Mouse (Mus musculus) lung, embryonic 15.5 days (tissue): ENCODE measurements at regions not wholly inside any gene's neighbourhood (a gene's known extent, or its start where the extent isn't known, plus 50 kb on each side); places are given as distances from the start of the nearest gene placed in this dataset.
"Not testable (repeated sequence)": the region's sequence is repeated elsewhere in the genome, so short reads cannot be mapped to it uniquely, and the experiment has no call there.

Experiments
- ATAC-seq: fragments of 200-750 bp; cut with Nextera tagmentation; 2 replicates; pipeline ENCODE4 v1.8.0; 2017; ENCODE audit warnings: moderate number of reproducible peaks, borderline replicate concordance; ENCODE audit not compliant: low FRiP score, low TSS enrichment; ENCODE audit errors: extremely low read depth
- H3K27ac ChIP-seq: fragments of 300-500 bp; sonication (generic); 2 replicates; pipeline ENCODE4 v1.5.1; 2015; ENCODE audit warnings: moderate library complexity, mild to moderate bottlenecking, inconsistent platforms
- H3K27me3 ChIP-seq: fragments of 300-500 bp; sonication (generic); 2 replicates; pipeline ENCODE4 v1.6.1; 2015; ENCODE audit warnings: inconsistent platforms
- H3K36me3 ChIP-seq: fragments of 300-500 bp; sonication (generic); 2 replicates; pipeline ENCODE4 v1.6.1; 2015; ENCODE audit warnings: inconsistent platforms
- H3K4me1 ChIP-seq: fragments of 300-500 bp; sonication (generic); 2 replicates; pipeline ENCODE4 v1.6.1; 2015; ENCODE audit warnings: inconsistent platforms
- H3K4me2 ChIP-seq: fragments of 300-500 bp; sonication (generic); 2 replicates; pipeline ENCODE4 v1.6.1; 2015; ENCODE audit warnings: inconsistent platforms, mild to moderate bottlenecking, moderate library complexity
- H3K4me3 ChIP-seq: fragments of 300-500 bp; sonication (generic); 2 replicates; pipeline ENCODE4 v1.5.1; 2015; ENCODE audit warnings: mild to moderate bottlenecking, inconsistent platforms
- H3K9ac ChIP-seq: fragments of 300-500 bp; sonication (generic); 2 replicates; pipeline ENCODE4 v1.6.1; 2015; ENCODE audit warnings: inconsistent platforms
- H3K9me3 ChIP-seq: fragments of 300-500 bp; sonication (generic); 2 replicates; pipeline ENCODE4 v1.6.1; 2016; ENCODE audit warnings: inconsistent platforms
- whole genome bisulfite sequencing: fragments of 180-500 bp; shearing (Covaris S2); methylation state at CpG from one replicate; pipeline ENCODE4 v1.1.7; 2015; 5-methylcytosine and 5-hydroxymethylcytosine counted together

DNA sequence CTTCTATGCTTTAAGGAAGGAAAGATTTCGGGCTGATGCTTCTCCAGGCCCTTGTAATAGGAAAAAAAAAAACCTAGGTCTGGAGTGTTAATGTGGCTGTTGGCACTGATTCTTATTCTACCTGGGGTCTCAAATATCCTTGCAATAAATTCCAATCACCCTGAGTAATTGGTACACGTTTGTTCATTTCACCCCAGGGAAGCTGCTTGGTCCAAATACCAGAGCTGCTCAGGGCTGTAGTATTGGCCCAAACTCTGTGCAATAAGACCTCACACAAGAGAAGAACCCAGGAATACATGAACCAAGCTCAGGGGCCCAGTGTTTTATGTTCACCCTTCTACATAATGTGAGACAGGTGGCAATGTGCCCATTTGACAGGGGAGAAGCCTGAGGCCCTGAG, 366.8 kb downstream of the Tox3 start:
- no peak for ATAC-seq
- Histone ChIP-seq H3K4me2 (no peak overlapping the region), H3K27ac (no peak overlapping the region), H3K4me1 (no peaks in the 10 kb centered on the region), H3K36me3 (no peaks in the 10 kb centered on the region), H3K9me3 (no peaks in the 10 kb centered on the region), H3K27me3 (no peaks in the 10 kb centered on the region), H3K4me3 (no peak overlapping the region), H3K9ac (no peak overlapping the region)
- WGBS, result 87% methylated on average over 2 of the region's 2 CpGs

DNA sequence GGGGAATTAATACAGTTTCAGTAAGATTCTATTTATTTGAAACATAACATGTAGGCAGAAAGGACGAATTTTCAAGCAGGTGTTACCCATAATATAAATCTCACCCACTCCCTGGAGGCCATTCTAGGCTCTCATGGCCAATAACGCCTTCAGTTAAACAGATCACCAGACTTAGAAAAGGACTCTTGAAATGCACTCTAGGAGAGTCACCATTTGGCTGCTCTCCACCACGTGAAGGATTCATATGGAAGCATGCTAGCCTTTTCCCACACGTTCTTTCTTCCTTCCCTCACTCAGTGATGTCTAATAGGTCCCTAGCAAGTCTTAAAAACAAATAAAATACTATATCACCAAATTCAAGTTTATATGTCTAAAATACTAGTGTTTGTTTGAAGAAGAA, 367.7 kb downstream of the Tox3 start:
- Histone ChIP-seq H3K4me2 (no peak overlapping the region), H3K4me1 (no peaks in the 10 kb centered on the region), H3K9me3 (no peaks in the 10 kb centered on the region), H3K36me3 (no peaks in the 10 kb centered on the region), H3K27ac (no peak overlapping the region), H3K4me3 (no peak overlapping the region), H3K27me3 (no peaks in the 10 kb centered on the region), H3K9ac (no peak overlapping the region)
- ATAC-seq, result no peak
- 52% methylated on average over 4 of the region's 4 CpGs for WGBS

DNA sequence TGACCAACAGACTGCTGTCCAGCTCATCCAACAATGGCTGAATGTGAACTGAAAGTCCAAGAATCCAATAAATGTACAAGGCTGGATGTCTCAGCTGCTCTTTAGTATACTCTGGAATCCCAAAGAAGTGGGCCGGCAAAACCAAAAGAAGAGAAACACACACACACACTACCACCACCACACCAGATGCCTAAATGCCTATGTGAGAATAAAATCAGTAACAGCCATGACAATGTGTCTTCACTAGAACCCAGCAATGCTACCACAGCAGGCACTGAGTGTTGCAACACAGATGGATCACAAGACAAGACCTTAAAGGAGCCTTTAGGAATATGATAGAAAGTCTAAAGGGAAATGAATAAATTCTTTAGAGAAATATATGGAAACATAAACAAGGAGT, 385.3 kb downstream of the Tox3 start:
- Histone ChIP-seq H3K4me1 (no peaks in the 10 kb centered on the region), H3K27ac (no peak overlapping the region), H3K9ac (no peak overlapping the region), H3K36me3 (no peaks in the 10 kb centered on the region), H3K27me3 (no peaks in the 10 kb centered on the region), H3K4me2 (no peak overlapping the region), H3K9me3 (no peaks in the 10 kb centered on the region), H3K4me3 (no peak overlapping the region)
- ATAC-seq, result no peak
- WGBS, result 81% methylated on average over 1 of the region's 1 CpGs

DNA sequence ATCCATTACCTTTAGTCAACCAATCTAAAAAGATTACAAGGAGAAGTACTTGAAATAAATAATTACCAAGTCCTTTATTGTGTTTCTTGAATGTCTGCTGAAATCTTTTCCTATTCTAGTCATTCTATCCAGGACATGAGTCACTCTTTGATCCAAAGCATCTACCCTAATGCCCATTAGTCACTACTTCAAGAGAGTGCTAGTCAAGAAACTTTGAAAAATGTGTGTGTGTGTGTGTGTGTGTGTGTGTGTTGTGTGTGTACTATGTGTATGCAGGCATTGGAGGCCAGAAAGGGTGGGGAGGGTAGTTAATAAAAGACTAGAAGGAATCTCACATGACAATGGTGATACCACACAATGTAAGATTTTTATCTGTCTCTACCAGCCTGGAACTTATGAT, 390.7 kb downstream of the Tox3 start:
- Histone ChIP-seq H3K4me1 (no peaks in the 10 kb centered on the region), H3K9ac (no peak overlapping the region), H3K27ac (no peak overlapping the region), H3K4me3 (no peak overlapping the region), H3K36me3 (no peaks in the 10 kb centered on the region), H3K27me3 (no peaks in the 10 kb centered on the region), H3K4me2 (no peak overlapping the region), H3K9me3 (no peaks in the 10 kb centered on the region)
- ATAC-seq, result no peak

DNA sequence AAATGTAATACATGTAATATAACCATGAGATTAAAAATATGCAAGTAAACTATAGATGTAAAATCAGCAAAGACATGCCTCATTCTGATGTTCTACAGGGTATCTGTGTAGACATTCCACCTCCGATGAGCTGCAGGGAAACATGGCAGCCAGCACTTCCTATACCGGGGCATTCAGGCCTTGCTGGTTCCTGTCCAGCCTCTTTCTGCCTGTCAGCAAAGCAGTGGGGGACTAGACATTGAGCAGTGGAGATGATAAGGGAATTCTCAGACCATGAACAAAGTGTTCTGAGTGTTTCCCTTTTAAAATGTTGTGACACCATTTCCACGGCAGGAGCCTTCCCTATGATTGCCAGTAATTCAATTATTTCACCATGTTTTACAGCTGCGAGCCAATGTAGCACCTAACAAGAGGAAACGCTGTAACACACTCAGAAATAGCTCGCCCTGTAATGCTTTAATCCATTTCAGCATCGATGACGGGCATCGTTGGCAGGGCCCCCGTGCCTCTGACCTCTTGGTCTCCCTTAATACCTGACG, 391.6 kb downstream of the Tox3 start:
- no peak overlapping the region for H3K4me2 ChIP-seq
- H3K4me3 ChIP-seq, result no peak overlapping the region
- 81% methylated on average over 11 of the region's 11 CpGs for WGBS
- H3K27ac ChIP-seq, result no peak overlapping the region
- no peak overlapping the region for H3K9ac ChIP-seq
- no peak for ATAC-seq
- H3K27me3 ChIP-seq, result no peaks in the 10 kb centered on the region
- no peaks in the 10 kb centered on the region for H3K9me3 ChIP-seq
- no peaks in the 10 kb centered on the region for H3K4me1 ChIP-seq
- H3K36me3 ChIP-seq, result no peaks in the 10 kb centered on the region

DNA sequence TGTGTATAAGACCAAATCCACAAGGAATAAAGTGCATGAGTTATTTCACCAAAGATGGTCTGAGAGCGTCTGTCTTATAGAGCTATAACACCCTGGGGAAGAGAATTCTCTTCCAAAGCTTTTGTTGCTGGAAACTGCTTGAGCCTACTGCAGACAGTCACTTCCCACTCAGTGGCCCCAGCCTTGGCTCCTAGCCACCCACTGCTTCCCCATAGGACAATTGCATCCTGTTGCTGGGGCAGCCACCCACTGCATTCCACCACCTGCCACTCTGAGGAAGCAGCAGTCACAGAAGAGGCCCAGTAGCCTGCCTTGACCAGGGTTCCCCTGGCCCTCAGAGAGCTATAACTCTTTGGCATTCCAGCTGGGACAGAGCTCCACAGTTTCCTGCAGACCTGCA, 409.3 kb downstream of the Tox3 start:
- H3K4me2 ChIP-seq, result no peak overlapping the region
- no peaks in the 10 kb centered on the region for H3K27me3 ChIP-seq
- no peak overlapping the region for H3K27ac ChIP-seq
- no peaks in the 10 kb centered on the region for H3K4me1 ChIP-seq
- H3K36me3 ChIP-seq, result no peaks in the 10 kb centered on the region
- no peaks in the 10 kb centered on the region for H3K9me3 ChIP-seq
- 84% methylated on average over 1 of the region's 1 CpGs for WGBS
- H3K9ac ChIP-seq, result no peak overlapping the region
- ATAC-seq, result no peak
- H3K4me3 ChIP-seq, result no peak overlapping the region

DNA sequence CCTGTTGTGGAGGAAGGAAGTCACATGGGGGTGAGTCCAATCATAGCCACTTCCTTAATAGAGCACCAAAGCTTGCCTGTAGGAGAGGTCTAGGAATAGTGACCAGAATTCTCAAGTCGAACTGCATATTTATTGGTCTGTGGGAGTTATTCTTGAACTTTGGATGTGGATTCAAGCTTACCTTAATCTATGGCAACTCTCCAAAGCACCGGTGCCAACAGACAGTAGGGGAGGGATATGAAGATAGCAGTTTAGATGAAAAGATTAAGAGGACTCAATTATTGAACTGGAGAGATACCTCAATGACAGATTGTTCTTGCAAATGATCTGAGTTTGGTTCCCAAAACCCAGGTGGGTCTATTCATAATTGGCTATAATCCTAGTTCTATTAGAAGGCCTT, 413.6 kb downstream of the Tox3 start:
- Histone ChIP-seq H3K4me3 (no peak overlapping the region), H3K9me3 (no peaks in the 10 kb centered on the region), H3K9ac (no peak overlapping the region), H3K27ac (no peak overlapping the region), H3K4me2 (no peak overlapping the region), H3K4me1 (no peaks in the 10 kb centered on the region), H3K27me3 (no peaks in the 10 kb centered on the region), H3K36me3 (no peaks in the 10 kb centered on the region)
- ATAC-seq, result no peak
- WGBS, result 85% methylated on average over 2 of the region's 2 CpGs

DNA sequence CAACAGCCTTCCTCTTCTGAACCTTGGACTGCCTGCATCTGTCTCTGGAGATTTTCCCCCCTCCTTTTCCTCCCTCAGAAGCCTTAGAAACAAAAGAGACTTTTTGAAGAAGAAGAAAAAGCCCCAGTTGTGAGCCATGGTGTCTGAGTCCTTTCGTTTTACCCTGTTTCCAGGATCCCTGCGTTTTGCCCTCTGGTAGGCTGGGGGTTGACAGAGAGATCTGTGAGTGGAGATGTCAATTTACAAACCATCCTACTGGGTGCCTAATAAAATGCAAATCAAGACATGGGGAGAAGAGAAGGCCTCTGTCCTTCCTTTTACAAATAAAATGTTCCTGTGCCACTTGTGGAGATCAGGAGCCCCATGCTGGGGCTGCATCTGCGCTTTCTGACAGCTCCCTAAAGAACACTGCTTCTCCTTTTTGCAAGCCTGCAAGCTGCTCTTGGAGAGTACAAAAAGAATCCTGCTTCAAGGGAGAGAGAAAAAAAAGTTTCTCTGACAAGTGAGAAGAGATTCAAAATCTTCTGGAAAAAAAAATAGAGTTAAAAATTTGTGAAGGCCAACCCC, 421.4 kb downstream of the Tox3 start:
- WGBS, result 33% methylated on average over 3 of the region's 3 CpGs
- no peak overlapping the region for H3K27ac ChIP-seq
- H3K9ac ChIP-seq, result no peak overlapping the region
- H3K27me3 ChIP-seq, result no peaks in the 10 kb centered on the region
- no peaks in the 10 kb centered on the region for H3K36me3 ChIP-seq
- no peaks in the 10 kb centered on the region for H3K9me3 ChIP-seq
- H3K4me2 ChIP-seq, result no peak overlapping the region
- no peak overlapping the region for H3K4me3 ChIP-seq
- no peaks in the 10 kb centered on the region for H3K4me1 ChIP-seq
- no peak for ATAC-seq

DNA sequence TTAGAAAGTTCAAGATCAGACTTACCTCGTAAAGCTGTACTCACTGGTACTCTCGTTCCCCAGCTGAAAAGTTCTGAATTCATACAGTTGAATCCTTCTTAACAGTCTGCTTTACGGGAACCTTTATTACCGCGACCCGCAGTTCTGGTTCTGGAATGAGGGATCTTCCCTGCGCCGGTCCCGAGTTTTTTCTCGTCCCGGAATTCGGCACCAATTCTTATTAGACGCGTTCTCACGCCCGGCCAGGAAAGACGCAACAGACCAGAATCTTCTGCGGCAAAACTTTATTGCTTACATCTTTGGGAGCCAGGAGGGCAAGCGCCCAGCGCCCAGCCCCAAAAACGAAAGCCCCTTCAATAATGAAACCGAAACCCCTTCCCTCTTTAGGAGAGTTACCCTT, 423.4 kb downstream of the Tox3 start:
- not testable (repeated sequence) for ATAC-seq, H3K4me3 ChIP-seq, H3K4me1 ChIP-seq, H3K27me3 ChIP-seq, H3K36me3 ChIP-seq, H3K9me3 ChIP-seq, H3K4me2 ChIP-seq, H3K27ac ChIP-seq, H3K9ac ChIP-seq
- 98% methylated on average over 11 of the region's 22 CpGs for WGBS

DNA sequence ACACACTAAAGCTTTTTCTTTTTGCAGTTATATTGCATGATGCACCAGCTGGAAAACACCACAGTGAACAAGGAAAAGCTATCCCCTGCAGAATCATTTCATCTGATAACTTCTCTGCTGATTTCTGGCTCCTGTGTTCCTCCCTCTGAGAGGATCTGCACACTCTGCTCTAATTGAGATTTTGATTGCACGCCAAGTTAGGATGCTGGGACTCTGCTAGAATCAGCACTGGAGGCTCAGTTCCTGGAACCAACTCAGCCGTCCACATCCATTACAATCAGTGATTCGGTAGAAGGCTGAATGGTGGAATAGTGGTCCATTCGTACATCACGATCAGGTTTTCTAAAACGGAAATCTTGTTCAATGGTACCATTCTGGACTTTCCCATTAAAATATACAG, 434.1 kb downstream of the Tox3 start:
- H3K9ac ChIP-seq, result no peak overlapping the region
- no peaks in the 10 kb centered on the region for H3K27me3 ChIP-seq
- no peak overlapping the region for H3K4me3 ChIP-seq
- no peak overlapping the region for H3K4me2 ChIP-seq
- no peak overlapping the region for H3K27ac ChIP-seq
- 86% methylated on average over 6 of the region's 6 CpGs for WGBS
- ATAC-seq, result no peak
- no peaks in the 10 kb centered on the region for H3K4me1 ChIP-seq
- no peaks in the 10 kb centered on the region for H3K36me3 ChIP-seq
- H3K9me3 ChIP-seq, result no peaks in the 10 kb centered on the region

DNA sequence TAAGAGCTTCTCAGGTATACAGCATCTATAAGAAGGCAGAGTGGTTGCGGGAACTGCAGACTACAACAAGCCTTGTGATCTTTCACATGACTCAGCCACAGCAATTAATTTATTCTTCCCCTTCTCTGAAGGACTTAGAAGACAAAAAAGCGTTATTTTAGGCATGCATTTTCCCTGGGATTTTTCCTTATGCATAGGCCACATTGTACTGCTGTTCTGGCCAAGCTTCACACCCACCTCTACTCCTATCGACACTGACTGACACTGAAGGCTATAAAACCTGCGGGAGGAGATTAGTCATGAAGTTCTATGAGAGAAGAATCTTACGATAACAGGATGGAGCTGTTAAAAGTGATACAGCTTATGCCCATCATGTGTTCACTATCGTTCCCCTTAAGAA, 441.9 kb downstream of the Tox3 start:
- no peak for ATAC-seq
- H3K4me2 ChIP-seq, result no peak overlapping the region
- WGBS, result 79% methylated on average over 6 of the region's 6 CpGs

DNA sequence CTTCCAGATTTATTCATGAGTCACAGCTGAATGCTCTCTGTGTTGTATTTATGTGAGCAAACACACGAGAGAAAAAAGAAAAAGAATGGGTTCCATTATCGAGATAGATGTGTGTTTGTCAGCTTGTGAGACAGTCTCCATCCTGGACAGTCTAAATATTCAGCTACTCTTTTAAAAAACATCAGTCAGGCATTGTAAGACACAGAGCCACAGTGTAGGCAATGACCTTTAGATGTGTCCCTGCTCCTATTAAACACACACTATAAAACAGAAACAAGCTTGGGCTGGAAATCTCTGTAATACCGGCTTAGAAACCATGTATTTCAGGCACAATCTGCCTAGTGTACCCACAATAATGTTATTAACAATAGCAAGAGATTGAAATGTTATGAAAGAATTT, 442.6 kb downstream of the Tox3 start:
- no peak for ATAC-seq
- no peak overlapping the region for H3K4me3 ChIP-seq
- H3K36me3 ChIP-seq, result no peaks in the 10 kb centered on the region
- no peaks in the 10 kb centered on the region for H3K27me3 ChIP-seq
- no peak overlapping the region for H3K9ac ChIP-seq
- no peak overlapping the region for H3K4me2 ChIP-seq
- WGBS, result 69% methylated on average over 3 of the region's 3 CpGs
- H3K27ac ChIP-seq, result no peak overlapping the region
- no peaks in the 10 kb centered on the region for H3K4me1 ChIP-seq
- H3K9me3 ChIP-seq, result no peaks in the 10 kb centered on the region

More for the DNA sequence above, 441.9 kb downstream of the Tox3 start:
- H3K4me1 ChIP-seq, result no peaks in the 10 kb centered on the region
- no peak overlapping the region for H3K9ac ChIP-seq
- no peaks in the 10 kb centered on the region for H3K36me3 ChIP-seq
- no peaks in the 10 kb centered on the region for H3K27me3 ChIP-seq
- H3K27ac ChIP-seq, result no peak overlapping the region
- no peaks in the 10 kb centered on the region for H3K9me3 ChIP-seq
- no peak overlapping the region for H3K4me3 ChIP-seq

DNA sequence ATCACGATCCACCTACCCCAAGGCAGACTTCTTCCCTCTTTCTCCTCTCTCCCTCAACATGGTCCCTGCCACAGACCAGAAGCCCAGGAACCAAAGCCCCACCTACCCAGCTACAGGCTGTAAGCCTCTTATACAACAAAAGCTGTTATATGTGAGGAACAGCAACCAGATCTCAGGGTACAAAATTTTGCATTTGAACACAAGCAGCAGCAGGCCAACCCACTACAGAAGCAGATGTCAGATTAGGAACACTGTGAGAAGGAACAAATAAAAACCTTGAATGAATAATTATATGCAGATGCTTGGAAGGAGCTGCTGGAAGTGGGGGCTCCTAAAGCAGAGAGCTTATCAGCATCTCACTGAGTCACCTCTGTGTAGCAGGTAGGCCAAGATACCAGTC, 444.8 kb downstream of the Tox3 start:
- Histone ChIP-seq H3K4me3 (no peak overlapping the region), H3K4me1 (no peaks in the 10 kb centered on the region), H3K36me3 (no peaks in the 10 kb centered on the region), H3K9ac (no peak overlapping the region), H3K27me3 (no peaks in the 10 kb centered on the region), H3K9me3 (no peaks in the 10 kb centered on the region), H3K27ac (no peak overlapping the region), H3K4me2 (no peak overlapping the region)
- WGBS, result 79% methylated on average over 1 of the region's 1 CpGs
- ATAC-seq, result no peak
